ENCODE assay signal across 29 mouse cellular contexts in the genomic region with DNA sequence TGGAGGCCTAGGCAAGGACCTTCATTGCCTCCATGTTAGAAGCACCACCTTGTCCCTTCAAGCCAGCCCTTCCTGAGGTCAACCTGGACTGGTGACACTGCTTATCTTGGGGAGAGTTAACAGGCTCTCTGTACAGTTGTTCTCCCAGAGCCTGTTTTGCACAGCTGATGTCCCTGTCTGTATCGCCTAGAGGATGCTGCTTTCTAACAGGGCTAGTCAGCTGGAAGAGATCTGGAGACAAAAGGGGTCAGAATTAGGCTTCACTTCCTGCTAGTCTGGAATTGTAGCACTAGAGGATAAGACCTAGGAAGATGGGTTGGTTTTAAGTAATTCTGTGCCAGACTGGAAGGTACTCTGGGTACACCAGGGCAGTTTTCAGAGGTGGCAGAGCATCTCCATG. TPM values are rescaled to one million over a fixed set of nuclear protein-coding genes. Genes with fewer than 3 reads are reported as not detected.
DNase-seq lines count a peak whose midpoint lies in the region; ATAC-seq and TF ChIP-seq lines count a peak whose summit lies in the region.
"Had no signal": no experiment of that assay in that cellular context is flagged by ENCODE, and none has a peak within 500 bp of the region (broad histone marks: within the 10 kb centered on the region; RNA-seq: fewer than 3 reads in every experiment).

No protein-coding gene starts in this region.

- H3K9me3 ChIP-seq in intestine, embryonic 14.5 days (ENCODE audit: control insufficient read depth, low read length): no peaks in the 10 kb centered on the region
- no peaks in the 10 kb centered on the region for H3K9me3 ChIP-seq in intestine, postnatal 0 days (ENCODE audit: control insufficient read depth)
- H3K9me3 ChIP-seq in kidney, embryonic 15.5 days (replicated peaks): no peaks in the 10 kb centered on the region
- H3K9me3 ChIP-seq: embryonic facial prominence, embryonic 12.5 days; embryonic facial prominence, embryonic 15.5 days; heart, embryonic 15.5 days; hindbrain, embryonic 10.5 days; hindbrain, embryonic 13.5 days had no signal

- H3K9ac ChIP-seq in intestine, embryonic 14.5 days (ENCODE audit: low read length): no peak overlapping the region
- H3K9ac ChIP-seq in intestine, postnatal 0 days (ENCODE audit: low read depth, low read length): no peak overlapping the region
- no peak overlapping the region for H3K9ac ChIP-seq in kidney, embryonic 15.5 days
- H3K9ac ChIP-seq: embryonic facial prominence, embryonic 12.5 days; embryonic facial prominence, embryonic 15.5 days; forebrain, postnatal 0 days; heart, embryonic 15.5 days; hindbrain, embryonic 13.5 days had no signal

- peaks cover 7% of the 10 kb centered on the region; the same call in 1 of the 2 replicates for H3K36me3 ChIP-seq in intestine, embryonic 14.5 days (ENCODE audit: control insufficient read depth, insufficient read depth, low read length)
- no peaks in the 10 kb centered on the region for H3K36me3 ChIP-seq in intestine, postnatal 0 days (ENCODE audit: control insufficient read depth, insufficient read depth)
- H3K36me3 ChIP-seq in kidney, embryonic 15.5 days: no peaks in the 10 kb centered on the region
- H3K36me3 ChIP-seq: embryonic facial prominence, embryonic 12.5 days; embryonic facial prominence, embryonic 15.5 days; heart, embryonic 15.5 days; hindbrain, embryonic 10.5 days; hindbrain, embryonic 13.5 days had no signal

- ATAC-seq in intestine, embryonic 14.5 days (replicated peaks; ENCODE audit: low FRiP score, low TSS enrichment, low read depth): no peak
- ATAC-seq in intestine, postnatal 0 days: no peak
- 0 out of 2 replicates have a peak, but pooled peaks have one; percentile 3 for ATAC-seq in kidney, embryonic 15.5 days (replicated peaks; ENCODE audit: low FRiP score)
- ATAC-seq: activated CD4-positive, CD25-positive, alpha-beta regulatory T cell, adult 4 months; forebrain, embryonic 14.5 days; forebrain, postnatal 0 days; hindbrain, embryonic 16.5 days had no signal

- peaks cover 17% of the 10 kb centered on the region; the same call in 1 of the 2 replicates for H3K4me1 ChIP-seq in intestine, embryonic 14.5 days (replicated peaks; ENCODE audit: control insufficient read depth, insufficient read depth, low read length)
- no peaks in the 10 kb centered on the region for H3K4me1 ChIP-seq in intestine, postnatal 0 days (replicated peaks; ENCODE audit: control insufficient read depth, insufficient read depth, low read length)
- H3K4me1 ChIP-seq in kidney, embryonic 15.5 days: peaks cover 34% of the 10 kb centered on the region
- no peaks in the 10 kb centered on the region for H3K4me1 ChIP-seq in olfactory bulb, adult 2 months (ENCODE audit: control insufficient read depth, insufficient read depth, low read length)
- H3K4me1 ChIP-seq: embryonic facial prominence, embryonic 15.5 days; heart, embryonic 15.5 days; hindbrain, embryonic 13.5 days had no signal

- no peak overlapping the region for H3K4me2 ChIP-seq in intestine, embryonic 14.5 days (ENCODE audit: low read length)
- H3K4me2 ChIP-seq in intestine, postnatal 0 days (replicated peaks; ENCODE audit: low read depth): no peak overlapping the region
- 0 out of 2 replicates have a peak overlapping the region, but pooled peaks have one; percentile 19 for H3K4me2 ChIP-seq in kidney, embryonic 15.5 days
- H3K4me2 ChIP-seq: embryonic facial prominence, embryonic 12.5 days; embryonic facial prominence, embryonic 15.5 days; heart, embryonic 11.5 days; heart, embryonic 15.5 days; hindbrain, embryonic 13.5 days had no signal

- intact Hi-C loops in gastrocnemius, adult 2 months (cut with DNase I): no loop called here

- H3K27me3 ChIP-seq in intestine, embryonic 14.5 days (replicated peaks; ENCODE audit: control insufficient read depth, insufficient read depth, low read length): no peaks in the 10 kb centered on the region
- H3K27me3 ChIP-seq in intestine, postnatal 0 days (replicated peaks; ENCODE audit: control insufficient read depth, insufficient read depth, low read length): no peaks in the 10 kb centered on the region
- no peaks in the 10 kb centered on the region for H3K27me3 ChIP-seq in kidney, embryonic 15.5 days
- H3K27me3 ChIP-seq: embryonic facial prominence, embryonic 12.5 days; embryonic facial prominence, embryonic 15.5 days; heart, embryonic 15.5 days; hindbrain, embryonic 13.5 days had no signal

- no peak for TF ChIP-seq POLR2A in olfactory bulb, adult 2 months (IDR thresholded peaks at IDR 0.05; ENCODE audit: insufficient read depth, low read depth, low read length)

- TF ChIP-seq CTCF in gastrocnemius, adult 2 months (IDR thresholded peaks at IDR 0.05): no peak
- TF ChIP-seq CTCF in intestine, postnatal 0 days (IDR thresholded peaks at IDR 0.05; ENCODE audit: low read depth): no peak
- no peak for TF ChIP-seq CTCF in olfactory bulb, adult 2 months (IDR thresholded peaks at IDR 0.05; ENCODE audit: insufficient read depth, low read depth, low read length)

- DNase-seq in gastrocnemius, adult 2 months: no peak
- DNase-seq in gastrocnemius, adult 18-20 months (ENCODE audit: low spot score): no peak
- no peak for DNase-seq in intestine, embryonic 14.5 days (ENCODE audit: low spot score)
- no peak for DNase-seq in kidney, adult 9 months
- DNase-seq in adipocyte (ENCODE audit: low spot score): no peak
- DNase-seq: adrenal gland, postnatal 10 days; adrenal gland, postnatal 36 days; cerebellum, adult 18-20 months; cerebellum, adult 9-10 months; cerebellum, postnatal 14 days; forebrain, postnatal 0 days; gastrocnemius, postnatal 10 days; gastrocnemius, postnatal 36 days; heart, adult 18-20 months; heart, postnatal 10 days; heart, postnatal 36 days had no signal

- WGBS in intestine, embryonic 14.5 days: 81% methylated on average over 1 of the region's 1 CpGs
- WGBS in intestine, postnatal 0 days: 79% methylated on average over 1 of the region's 1 CpGs
- WGBS in kidney, embryonic 15.5 days: 50% methylated on average over 1 of the region's 1 CpGs
- WGBS in olfactory bulb, adult 2 months: 87% methylated on average over 1 of the region's 1 CpGs

- H3K27ac ChIP-seq in gastrocnemius, adult 2 months: peak overlapping the region; percentile 63
- 0 out of 2 replicates have a peak overlapping the region, but pooled peaks have one; percentile 38 for H3K27ac ChIP-seq in intestine, embryonic 14.5 days (ENCODE audit: low read depth)
- H3K27ac ChIP-seq in intestine, postnatal 0 days (ENCODE audit: low read depth, low read length): no peak overlapping the region
- peak overlapping the region; percentile 78 for H3K27ac ChIP-seq in kidney, embryonic 15.5 days
- H3K27ac ChIP-seq in olfactory bulb, adult 2 months (ENCODE audit: insufficient read depth, low read depth, low read length): 0 out of 2 replicates have a peak overlapping the region, but pooled peaks have one; percentile 14
- H3K27ac ChIP-seq: embryonic facial prominence, embryonic 12.5 days; embryonic facial prominence, embryonic 15.5 days; heart, embryonic 15.5 days; hindbrain, embryonic 10.5 days; hindbrain, embryonic 13.5 days had no signal

- H3K4me3 ChIP-seq in gastrocnemius, adult 2 months: no peak overlapping the region
- no peak overlapping the region for H3K4me3 ChIP-seq in intestine, embryonic 14.5 days (ENCODE audit: low read depth, low read length)
- no peak overlapping the region for H3K4me3 ChIP-seq in intestine, postnatal 0 days (ENCODE audit: low read depth, low read length)
- H3K4me3 ChIP-seq in kidney, embryonic 15.5 days (replicated peaks): no peak overlapping the region
- no peak overlapping the region for H3K4me3 ChIP-seq in olfactory bulb, adult 2 months (ENCODE audit: insufficient read depth, low read depth, low read length)
- H3K4me3 ChIP-seq: embryonic facial prominence, embryonic 12.5 days; embryonic facial prominence, embryonic 15.5 days; heart, embryonic 15.5 days; hindbrain, embryonic 10.5 days; hindbrain, embryonic 13.5 days had no signal

RNA-seq across cellular contexts. Expression of a gene that starts 24.1 kb away (rescaled TPM):
- total RNA-seq in gastrocnemius, adult 2 months (2021): under 1 TPM; 0.08 TPM
- total RNA-seq in gastrocnemius, adult 18-20 months (2021): under 1 TPM; 0.14 TPM
- 8.7 and 8.9 TPM in 2 replicates for polyA plus RNA-seq in intestine, embryonic 14.5 days (2014; fragmentation: Nextera tagmentation; extraction: Ambion mirVana)
- polyA plus RNA-seq in intestine, postnatal 0 days (2015; fragmentation: Nextera tagmentation; extraction: Ambion mirVana): 9.3 and 11.3 TPM in 2 replicates
- 5.8 and 5.9 TPM in 2 replicates for polyA plus RNA-seq in kidney, embryonic 15.5 days (2015; fragmentation: Nextera tagmentation; extraction: Ambion mirVana)
- not detected in 2 replicates for polyA plus RNA-seq in olfactory bulb, adult 2 months (2012; ENCODE audit: insufficient read depth, insufficient read length, low replicate concordance, missing spikeins)
- total RNA-seq: common myeloid progenitor, adult 5-6 weeks had no signal
- polyA plus RNA-seq: activated CD4-positive, CD25-positive, alpha-beta regulatory T cell, adult 4 months had no signal
